Mouse (Mus musculus) Patski (cell line): Measurements from ENCODE around the gene B4galt4. TPM values are rescaled to one million over a fixed set of nuclear protein-coding genes. Genes with fewer than 3 reads are reported as not detected.
A peak's percentile ranks its signal among the peaks of the same experiment; 100 is the strongest.

ENCODE experiments used
- ATAC-seq: fragments of 100-300 bp; one replicate; pipeline ENCODE4 v1.8.0; 2021
- CTCF ChIA-PET: fragments of 350-600 bp; sonication (Branson Sonifier 250); formaldehyde crosslinking; loops from one replicate; lab custom pipeline; 2022; ENCODE audit warnings: inconsistent platforms; lab: Charles Lee
- POLR2A ChIA-PET: fragments of 350-600 bp; sonication (Branson Sonifier 250); formaldehyde crosslinking; loops from one replicate; lab custom pipeline; 2022; ENCODE audit warnings: antibody characterized with exemption, inconsistent platforms; lab: Charles Lee
- DNase-seq: peaks from one replicate; pipeline ENCODE4 v3.0.0-alpha.2; 2011; ENCODE audit warnings: low read depth, low spot score
- H3K27me3 ChIP-seq: fragments of 371-371 bp; one replicate; pipeline ENCODE4 v1.5.1; 2021
- CTCF ChIP-seq: fragments of 100-300 bp; IDR thresholded peaks from one replicate; pipeline ENCODE4 v1.5.1; 2021
- in situ Hi-C: fragments of 300-500 bp; cut with MboI; formaldehyde crosslinking; loops from 3 replicates; pipeline ENCODE4 v1.11.1; 2018; ENCODE audit warnings: low pct_unique_long_range_greater_than_20kb, mixed read lengths
- polyA plus RNA-seq: library from polyadenylated mRNA; unstranded; gene quantifications from one replicate; pipeline ENCODE4 v1.2.3, GENCODE M21; 2021

The B4galt4 gene
- polyA plus RNA-seq: 13.0 TPM

DNA sequence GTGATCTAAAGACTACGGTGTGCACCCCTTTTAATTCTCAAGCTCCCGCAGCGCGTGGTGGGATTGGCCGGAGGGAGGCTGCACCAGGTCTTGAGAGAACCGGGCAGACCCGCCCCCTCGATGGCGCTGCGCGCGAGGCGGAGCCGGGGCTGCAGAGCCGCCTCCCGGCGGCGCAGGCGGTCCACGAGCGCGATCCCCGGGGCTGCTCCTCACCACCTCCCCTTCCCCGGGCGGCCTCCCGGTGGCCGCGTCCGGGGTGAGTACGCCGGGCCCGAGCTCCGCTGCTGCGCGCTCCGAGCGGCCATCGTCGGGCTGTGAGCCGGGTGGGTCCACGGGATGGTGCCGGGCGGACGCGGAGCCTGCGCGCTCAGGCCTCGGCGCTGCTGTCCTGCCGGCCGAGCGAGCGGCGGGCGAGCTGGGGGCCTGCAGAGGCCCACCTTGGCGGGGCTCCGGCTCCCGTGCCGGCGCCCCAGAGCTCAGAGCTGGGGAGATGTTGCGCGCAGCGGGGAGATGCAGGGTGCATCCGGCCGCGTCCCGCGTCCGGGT lies at the start of gene B4galt4:
TSS of gene B4galt4 (plus strand) at position 152 of the 546 bp plus-strand sequence.
- peaks cover 11% of the 10 kb centered on the region for H3K27me3 ChIP-seq
- ChIA-PET CTCF (interaction anchor here (1.1 kb wide), 1 partner anchor 21 kb away, joined by 3 read pairs; no protein-coding TSS in a partner anchor), POLR2A (no interaction called here)
- ATAC-seq (peak; percentile 94), DNase-seq (no peak)
- TF ChIP-seq CTCF: peak; percentile 28
- in situ Hi-C loops: no loop called here

DNA sequence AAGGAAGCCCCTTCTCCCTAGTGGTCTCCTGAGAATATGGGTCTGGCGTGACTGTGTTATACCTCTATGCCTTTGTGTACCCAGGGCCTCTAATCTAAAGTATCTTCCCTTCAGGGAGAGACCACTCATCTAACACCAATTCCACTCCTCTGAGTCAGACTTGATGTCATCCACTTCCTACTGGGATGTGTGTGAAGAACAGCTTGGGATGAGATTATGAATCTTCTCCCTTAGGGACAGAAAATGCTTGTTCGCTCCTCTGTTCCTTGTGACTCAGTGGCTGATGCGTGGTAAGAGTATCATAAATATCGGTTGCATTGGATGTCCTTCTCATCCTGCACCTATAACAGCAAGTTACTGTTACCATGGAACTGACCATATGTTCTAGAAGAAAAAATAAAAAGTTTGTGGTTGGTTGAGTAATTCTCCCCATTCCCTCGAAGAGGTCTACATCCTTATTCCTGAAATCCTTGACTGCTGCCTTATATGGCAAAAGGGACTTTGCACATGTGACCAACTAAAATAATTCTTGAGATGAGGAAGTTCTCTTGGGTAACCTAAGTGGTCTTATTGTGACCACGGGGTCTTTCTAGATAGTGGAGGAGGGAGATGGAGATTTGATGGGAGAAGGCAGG lies 47.0 kb upstream of the B4galt4 start:
- no peaks in the 10 kb centered on the region for H3K27me3 ChIP-seq
- no peak for TF ChIP-seq CTCF
- ChIA-PET CTCF (interaction anchor here (1.1 kb wide), 1 partner anchor 12 kb away, joined by 3 read pairs; no protein-coding TSS in a partner anchor), POLR2A (no interaction called here)
- DNase-seq (no peak), ATAC-seq (no peak)
- in situ Hi-C loops: no loop called here

DNA sequence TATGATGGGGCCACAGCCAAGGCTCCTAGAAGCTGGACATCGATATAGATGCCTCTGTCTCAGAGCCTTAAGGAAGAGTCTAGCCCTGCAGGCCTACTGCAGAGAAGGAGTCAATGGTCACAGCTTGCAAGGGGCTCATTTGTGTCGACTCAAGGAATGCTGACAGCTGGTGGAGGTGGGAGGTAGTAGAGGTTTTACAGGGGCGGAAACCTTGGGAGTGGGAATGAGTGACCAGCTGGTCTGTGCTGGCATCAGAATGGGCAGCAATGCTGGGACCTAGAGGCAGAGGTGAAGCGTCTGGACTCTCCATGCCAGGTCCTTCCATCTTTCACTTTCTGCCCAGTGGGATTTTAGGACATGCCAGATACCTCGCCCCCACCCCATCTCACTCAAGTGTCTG lies 46.5 kb upstream of the B4galt4 start:
- in situ Hi-C loops: no loop called here
- TF ChIP-seq CTCF: no peak

DNA sequence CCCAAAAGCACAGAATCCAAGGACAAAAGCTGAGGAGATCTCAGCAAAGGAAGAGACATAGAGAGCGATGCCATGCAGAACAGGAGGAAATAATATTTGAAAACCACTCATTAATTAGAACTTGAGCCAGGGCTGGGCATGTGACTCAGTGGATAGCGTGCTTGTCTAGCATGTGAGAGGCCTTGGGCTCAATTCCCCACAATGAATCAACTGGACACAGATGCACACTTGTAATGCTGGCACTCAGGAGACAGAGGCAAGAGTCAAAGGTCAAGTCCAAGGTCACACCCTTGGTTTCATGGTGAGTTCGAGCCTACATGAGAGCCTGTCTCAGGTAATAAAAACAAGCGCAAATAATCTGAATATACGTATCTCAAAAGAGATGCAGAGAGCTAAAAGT lies 44.5 kb upstream of the B4galt4 start:
- no peaks in the 10 kb centered on the region for H3K27me3 ChIP-seq
- in situ Hi-C loops: no loop called here
- CTCF ChIA-PET: no interaction called here
- ATAC-seq: no peak
- DNase-seq: no peak
- POLR2A ChIA-PET: no interaction called here
- no peak for TF ChIP-seq CTCF

More for the DNA sequence above, 46.5 kb upstream of the B4galt4 start:
- H3K27me3 ChIP-seq: no peaks in the 10 kb centered on the region
- ChIA-PET CTCF (interaction anchor here (1.1 kb wide), 1 partner anchor 11 kb away, joined by 3 read pairs; no protein-coding TSS in a partner anchor), POLR2A (no interaction called here)
- ATAC-seq (no peak), DNase-seq (no peak)

DNA sequence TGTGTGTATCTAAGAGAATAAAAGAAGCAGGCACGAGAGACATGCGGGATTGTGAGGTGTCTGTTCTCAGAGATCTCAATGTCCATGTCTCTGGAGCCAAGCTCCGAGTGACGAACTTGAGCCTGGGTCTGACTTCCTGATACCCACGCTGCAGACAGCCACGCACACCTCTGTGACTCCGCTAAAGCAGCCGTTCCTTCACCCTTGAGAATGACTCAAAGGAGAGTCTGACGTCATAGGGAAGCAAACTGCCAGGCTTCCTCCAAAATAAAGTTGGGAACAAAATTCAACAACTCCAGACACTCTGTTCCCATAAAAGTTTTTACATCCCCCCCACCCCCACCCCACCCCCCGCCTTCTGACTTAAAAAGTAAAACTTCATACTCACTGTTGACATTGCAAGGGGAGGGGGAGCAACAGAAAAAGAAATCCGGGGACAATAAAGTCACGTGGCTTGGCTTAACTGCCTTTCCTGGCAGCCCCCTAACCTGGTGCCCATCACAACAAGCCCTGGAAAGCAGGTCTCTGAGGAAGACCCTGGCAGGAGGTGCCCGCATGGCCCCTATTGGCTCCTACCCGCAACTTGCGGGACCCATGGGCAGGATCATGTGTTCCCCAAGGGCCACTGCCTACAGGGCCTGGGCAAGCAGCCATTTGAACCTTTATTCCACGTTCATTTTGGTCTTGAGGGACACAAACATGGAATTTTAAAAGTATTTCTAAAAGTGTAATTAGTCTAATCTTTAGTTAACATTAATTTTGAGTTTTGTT lies 41.5 kb upstream of the B4galt4 start:
- TF ChIP-seq CTCF: no peak
- no peaks in the 10 kb centered on the region for H3K27me3 ChIP-seq
- CTCF ChIA-PET: no interaction called here
- in situ Hi-C loops: no loop called here
- ATAC-seq (no peak), DNase-seq (no peak)
- POLR2A ChIA-PET: no interaction called here

DNA sequence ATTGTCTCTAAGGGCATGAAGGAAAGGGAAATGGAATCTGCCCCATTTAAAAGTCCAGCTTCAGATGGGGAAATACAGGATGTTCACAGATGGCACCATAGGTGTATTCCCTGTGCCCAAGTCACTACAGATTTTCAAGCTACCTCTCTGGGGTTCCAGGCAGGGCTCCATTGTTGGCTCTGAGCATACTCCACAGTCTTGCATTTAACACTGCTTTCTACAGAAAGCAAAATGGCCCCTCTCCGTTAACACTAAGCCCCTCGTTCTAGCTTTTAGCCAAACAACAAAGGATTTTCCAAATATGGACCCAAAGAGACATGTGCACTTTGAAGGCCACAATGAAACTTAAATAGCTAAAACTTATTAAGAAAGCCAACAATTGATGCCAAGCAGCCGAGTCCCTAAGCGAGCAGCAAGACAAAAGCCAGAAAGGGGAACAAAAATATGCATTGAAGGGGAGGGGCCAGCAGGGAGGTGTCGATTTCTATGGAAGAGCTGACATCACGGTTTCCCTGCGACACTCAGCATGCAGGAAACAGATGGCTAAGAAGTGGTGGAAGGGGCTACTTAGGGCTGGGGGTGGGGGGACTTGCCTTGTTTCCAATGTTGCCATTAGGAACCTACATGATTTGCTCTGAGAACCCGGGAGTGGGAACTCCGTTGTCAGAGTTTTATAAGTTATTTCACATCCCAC lies 40.4 kb upstream of the B4galt4 start:
- no peak for TF ChIP-seq CTCF
- no peak for ATAC-seq
- no peak for DNase-seq
- CTCF ChIA-PET: no interaction called here
- peaks cover 4% of the 10 kb centered on the region for H3K27me3 ChIP-seq
- in situ Hi-C loops: no loop called here
- POLR2A ChIA-PET: no interaction called here

DNA sequence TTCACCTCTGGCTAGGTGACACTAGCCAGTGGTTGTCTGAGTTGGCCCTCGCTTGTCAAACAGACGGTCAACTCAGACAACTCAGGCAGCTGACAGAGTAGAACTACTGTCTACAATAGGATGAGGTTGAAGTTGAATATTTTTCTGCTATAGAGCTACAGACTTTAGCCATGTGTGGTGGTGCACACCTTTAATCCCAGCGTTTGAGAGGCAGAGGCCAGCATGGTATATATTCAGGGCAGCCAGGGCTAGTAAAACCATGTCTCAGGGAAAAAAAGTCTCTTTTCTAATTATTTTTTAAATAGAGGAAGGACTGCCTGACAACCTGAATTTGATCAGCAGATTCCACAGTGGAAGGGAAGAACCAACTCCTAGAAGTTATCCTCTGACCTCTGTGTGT lies 39.7 kb upstream of the B4galt4 start:
- CTCF ChIA-PET: no interaction called here
- ATAC-seq: no peak
- H3K27me3 ChIP-seq: peaks cover 4% of the 10 kb centered on the region
- POLR2A ChIA-PET: no interaction called here
- DNase-seq: no peak
- TF ChIP-seq CTCF: no peak
- in situ Hi-C loops: no loop called here

DNA sequence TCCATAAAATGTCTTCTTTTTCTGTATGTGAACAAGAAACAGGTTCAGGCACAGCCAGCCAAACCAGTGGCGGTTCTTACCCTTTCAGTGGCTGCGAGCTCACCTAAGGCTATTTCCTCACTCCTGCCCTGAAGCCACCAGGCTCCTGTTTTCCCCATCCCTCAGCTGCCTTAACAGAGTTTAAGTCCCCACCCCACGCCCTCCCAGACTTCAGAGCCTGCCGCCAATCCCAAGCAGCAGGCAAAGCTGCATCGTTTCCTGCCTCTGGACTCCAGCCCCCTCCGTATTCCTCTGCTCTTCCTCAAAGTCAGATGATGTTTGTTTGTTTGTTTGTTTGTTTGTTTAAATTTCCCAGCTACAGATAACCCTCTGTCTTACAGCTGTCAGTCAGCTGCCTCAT lies 38.6 kb upstream of the B4galt4 start:
- in situ Hi-C loops: no loop called here
- ChIA-PET CTCF (interaction anchor here (0.9 kb wide), 2 partner anchors 11 to 36 kb away, joined by 3 read pairs; no protein-coding TSS in a partner anchor), POLR2A (no interaction called here)
- ATAC-seq (no peak), DNase-seq (no peak)
- TF ChIP-seq CTCF: no peak
- peaks cover 7% of the 10 kb centered on the region for H3K27me3 ChIP-seq

DNA sequence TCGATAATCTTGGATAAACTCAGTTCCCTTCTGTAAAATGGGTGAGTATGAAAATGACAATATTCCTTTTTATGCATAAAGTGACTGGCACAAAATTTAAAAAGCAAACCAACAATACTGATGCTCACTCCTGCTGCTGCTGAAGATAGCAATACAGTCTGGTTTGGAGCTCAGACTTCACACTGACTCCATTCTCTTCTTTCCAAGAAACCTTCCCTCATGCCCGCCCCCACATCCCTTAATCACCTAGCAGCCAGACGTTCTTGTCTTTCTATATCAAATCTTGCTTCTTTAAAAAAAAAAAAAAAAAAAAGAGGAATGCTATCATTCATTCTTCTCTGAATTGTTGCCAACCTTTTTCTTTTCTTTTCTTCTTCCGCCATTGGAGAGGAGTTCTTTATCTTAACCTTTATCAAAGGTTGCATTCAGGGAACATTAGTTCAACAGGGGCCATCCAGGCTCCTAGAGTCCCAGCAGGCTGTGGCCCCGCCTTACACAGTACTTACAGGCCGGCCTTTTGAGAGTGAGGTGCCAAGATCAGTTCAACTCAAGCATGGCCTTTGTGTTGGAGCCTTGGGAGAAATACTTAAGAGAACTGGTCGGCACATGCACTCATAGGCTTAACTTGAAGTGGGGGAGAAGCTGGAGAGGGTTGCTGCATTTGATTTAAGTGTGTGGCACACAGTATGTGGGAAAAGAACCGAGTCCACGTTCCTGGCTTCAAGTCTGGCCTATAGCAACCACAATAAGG lies 36.4 kb upstream of the B4galt4 start:
- ATAC-seq (no peak), DNase-seq (no peak)
- H3K27me3 ChIP-seq: peaks cover 8% of the 10 kb centered on the region
- TF ChIP-seq CTCF: no peak
- ChIA-PET POLR2A (no interaction called here), CTCF (interaction anchor here (1.4 to 1.9 kb wide), 3 partner anchors 10 to 75 kb away, joined by 3 to 7 read pairs (median 3); no protein-coding TSS in a partner anchor)
- in situ Hi-C loops: no loop called here

DNA sequence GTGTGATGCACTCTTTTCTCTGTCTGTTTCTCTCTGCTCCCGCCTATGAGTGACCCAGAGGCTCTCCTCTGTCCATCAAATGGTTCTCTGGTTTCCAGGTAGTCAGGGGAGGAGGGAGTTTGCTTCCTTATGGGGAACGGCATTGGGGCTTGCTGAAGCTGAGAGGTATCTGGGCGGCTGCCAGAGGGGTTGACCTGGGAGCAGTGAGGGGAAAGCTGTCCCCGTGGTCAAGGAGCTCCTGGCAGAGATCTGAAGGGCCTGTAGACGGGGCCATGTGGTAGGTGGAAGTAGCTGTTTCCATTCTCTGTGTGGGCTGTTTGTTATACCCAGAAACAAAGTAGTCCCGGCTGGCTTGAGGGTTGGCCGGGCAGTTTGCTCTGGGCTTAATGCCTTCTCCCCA lies 35.3 kb upstream of the B4galt4 start:
- CTCF ChIA-PET: interaction anchor here (0.9 to 1.9 kb wide), 4 partner anchors 11 to 76 kb away, joined by 3 to 7 read pairs (median 3); no protein-coding TSS in a partner anchor
- TF ChIP-seq CTCF: no peak
- ATAC-seq: no peak
- in situ Hi-C loops: no loop called here
- H3K27me3 ChIP-seq: peaks cover 8% of the 10 kb centered on the region
- POLR2A ChIA-PET: no interaction called here
- DNase-seq: no peak
